Mouse (Mus musculus) forebrain, embryonic 11.5 days (tissue): Measurements from ENCODE around the gene Fam189b. TPM values are rescaled to one million over a fixed set of nuclear protein-coding genes. Genes with fewer than 3 reads are reported as not detected.

Source experiments
- ATAC-seq: fragments of 200-750 bp; cut with Nextera tagmentation; replicated peaks from 2 replicates; pipeline ENCODE4 v1.8.0; 2017; ENCODE audit warnings: moderate TSS enrichment; ENCODE audit not compliant: low FRiP score
- DNase-seq: peaks from one replicate; pipeline ENCODE4 v3.0.0-alpha.2; 2017; ENCODE audit warnings: low spot score
- H3K27ac ChIP-seq: fragments of 300-500 bp; sonication (generic); 2 replicates; pipeline ENCODE4 v1.5.1; 2014; ENCODE audit warnings: low read depth, low read length
- H3K27me3 ChIP-seq: fragments of 300-500 bp; sonication (generic); 2 replicates; pipeline ENCODE4 v1.6.1; 2014; ENCODE audit warnings: mild to moderate bottlenecking, low read length, mixed read lengths; ENCODE audit not compliant: control insufficient read depth, insufficient read depth
- H3K36me3 ChIP-seq: fragments of 300-500 bp; sonication (generic); 2 replicates; pipeline ENCODE4 v1.6.1; 2014; ENCODE audit warnings: mild to moderate bottlenecking, low read length, moderate library complexity, mixed read lengths; ENCODE audit not compliant: control insufficient read depth, insufficient read depth
- H3K4me1 ChIP-seq: fragments of 300-500 bp; sonication (generic); replicated peaks from 2 replicates; pipeline ENCODE4 v1.6.1; 2014; ENCODE audit warnings: low read length, mixed read lengths; ENCODE audit not compliant: control insufficient read depth, insufficient read depth
- H3K4me2 ChIP-seq: fragments of 300-500 bp; sonication (generic); 2 replicates; pipeline ENCODE4 v1.6.1; 2014; ENCODE audit warnings: low read depth, mild to moderate bottlenecking, low read length, moderate library complexity, mixed read lengths; ENCODE audit not compliant: severe bottlenecking
- H3K4me3 ChIP-seq: fragments of 300-500 bp; sonication (generic); 2 replicates; pipeline ENCODE4 v1.5.1; 2014; ENCODE audit warnings: low read depth, low read length
- H3K9ac ChIP-seq: fragments of 300-500 bp; sonication (generic); 2 replicates; pipeline ENCODE4 v1.6.1; 2014; ENCODE audit warnings: low read length
- H3K9me3 ChIP-seq: fragments of 300-500 bp; sonication (generic); 2 replicates; pipeline ENCODE4 v1.6.1; 2016; ENCODE audit warnings: low read length, mixed read lengths; ENCODE audit not compliant: control insufficient read depth
- WGBS: fragments of 180-500 bp; shearing (Covaris S2); extraction: QIAGEN DNeasy Blood & Tissue Kit; methylation state at CpG from one replicate; pipeline ENCODE4 v1.1.7; 2014; 5-methylcytosine and 5-hydroxymethylcytosine counted together
- polyA plus RNA-seq: library from polyadenylated mRNA; unstranded; fragments of >200 nt; fragmentation: Nextera tagmentation; extraction: Ambion mirVana; gene quantifications from 2 replicates; pipeline ENCODE4 v1.2.1, GENCODE M21; 2014

The Fam189b gene
- polyA plus RNA-seq, 1 experiment from 2014 or later: 26.3 TPM

- no peak overlapping the region for H3K4me2 ChIP-seq
- no peaks in the 10 kb centered on the region for H3K36me3 ChIP-seq
- no peaks in the 10 kb centered on the region for H3K9me3 ChIP-seq
- H3K4me1 ChIP-seq: peaks cover 21% of the 10 kb centered on the region
- no peak overlapping the region for H3K27ac ChIP-seq
- ATAC-seq: no peak
- no peak overlapping the region for H3K4me3 ChIP-seq
- no peak for DNase-seq
- no peak overlapping the region for H3K9ac ChIP-seq
- H3K27me3 ChIP-seq: no peaks in the 10 kb centered on the region
- WGBS: 63% methylated on average over 12 of the region's 12 CpGs
These were observed 5.5 kb downstream of the Fam189b start for GRCm38 (mm10) chr3:89188478-89188875.

GRCm38 (mm10) chr3:89190436-89190835 is 7.5 kb downstream of the Fam189b start:
- ATAC-seq (no peak), DNase-seq (no peak)
- H3K36me3 ChIP-seq: no peaks in the 10 kb centered on the region
- no peak overlapping the region for H3K4me2 ChIP-seq
- no peaks in the 10 kb centered on the region for H3K27me3 ChIP-seq
- H3K9me3 ChIP-seq: no peaks in the 10 kb centered on the region
- 90% methylated on average over 8 of the region's 8 CpGs for WGBS
- no peak overlapping the region for H3K27ac ChIP-seq
- H3K4me1 ChIP-seq: peaks cover 11% of the 10 kb centered on the region
- no peak overlapping the region for H3K4me3 ChIP-seq
- H3K9ac ChIP-seq: no peak overlapping the region

DNA sequence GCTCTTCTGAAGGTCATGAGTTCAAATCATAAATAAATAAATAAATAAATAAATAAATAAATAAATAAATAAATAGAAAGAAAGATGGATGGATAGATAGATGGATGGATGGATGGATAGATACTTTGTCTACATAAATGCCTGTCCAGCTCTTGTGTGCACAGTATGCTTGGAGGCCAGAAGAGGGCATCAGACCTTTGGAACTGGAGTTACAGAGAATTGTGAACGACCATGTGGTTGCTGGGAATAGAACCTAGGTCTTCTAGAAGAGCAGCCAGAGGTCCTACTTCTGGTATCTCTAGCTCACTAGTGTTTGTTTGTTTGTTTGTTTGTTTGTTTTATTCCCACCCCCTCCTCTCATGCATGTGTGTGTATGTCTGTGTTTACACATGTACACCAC is 10.4 kb downstream of the Fam189b start:
- H3K27me3 ChIP-seq: no peaks in the 10 kb centered on the region
- no peak overlapping the region for H3K4me3 ChIP-seq
- peaks cover 2% of the 10 kb centered on the region for H3K4me1 ChIP-seq
- no peak overlapping the region for H3K9ac ChIP-seq
- H3K9me3 ChIP-seq: no peaks in the 10 kb centered on the region
- DNase-seq (no peak), ATAC-seq (no peak)
- 81% methylated on average over 1 of the region's 1 CpGs for WGBS
- H3K27ac ChIP-seq: no peak overlapping the region
- H3K36me3 ChIP-seq: no peaks in the 10 kb centered on the region
- H3K4me2 ChIP-seq: no peak overlapping the region

DNA sequence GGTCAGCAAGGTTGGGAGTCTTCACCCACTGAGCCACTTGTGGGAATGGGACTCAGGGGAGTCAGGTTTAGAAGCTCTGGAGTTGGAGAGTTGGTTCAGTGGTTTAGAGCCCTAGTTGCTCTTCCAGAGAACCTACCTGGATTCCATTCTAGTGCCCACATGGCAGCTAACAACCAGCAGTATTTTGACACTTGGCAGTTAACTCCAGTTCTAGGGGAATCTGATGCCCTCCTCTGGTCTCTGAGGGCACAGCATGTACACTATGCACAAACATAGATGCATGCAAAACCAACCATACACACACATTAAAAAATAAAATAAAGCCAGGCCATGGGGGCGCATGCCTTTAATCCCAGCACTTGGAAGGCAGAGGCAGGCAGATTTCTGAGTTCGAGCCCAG is 10.9 kb downstream of the Fam189b start:
- 84% methylated on average over 2 of the region's 2 CpGs for WGBS
- Histone ChIP-seq H3K36me3 (no peaks in the 10 kb centered on the region), H3K4me2 (no peak overlapping the region), H3K9me3 (no peaks in the 10 kb centered on the region), H3K27me3 (no peaks in the 10 kb centered on the region), H3K4me1 (peaks cover 2% of the 10 kb centered on the region), H3K4me3 (no peak overlapping the region), H3K27ac (no peak overlapping the region), H3K9ac (no peak overlapping the region)
- no peak for DNase-seq
- no peak for ATAC-seq

DNA sequence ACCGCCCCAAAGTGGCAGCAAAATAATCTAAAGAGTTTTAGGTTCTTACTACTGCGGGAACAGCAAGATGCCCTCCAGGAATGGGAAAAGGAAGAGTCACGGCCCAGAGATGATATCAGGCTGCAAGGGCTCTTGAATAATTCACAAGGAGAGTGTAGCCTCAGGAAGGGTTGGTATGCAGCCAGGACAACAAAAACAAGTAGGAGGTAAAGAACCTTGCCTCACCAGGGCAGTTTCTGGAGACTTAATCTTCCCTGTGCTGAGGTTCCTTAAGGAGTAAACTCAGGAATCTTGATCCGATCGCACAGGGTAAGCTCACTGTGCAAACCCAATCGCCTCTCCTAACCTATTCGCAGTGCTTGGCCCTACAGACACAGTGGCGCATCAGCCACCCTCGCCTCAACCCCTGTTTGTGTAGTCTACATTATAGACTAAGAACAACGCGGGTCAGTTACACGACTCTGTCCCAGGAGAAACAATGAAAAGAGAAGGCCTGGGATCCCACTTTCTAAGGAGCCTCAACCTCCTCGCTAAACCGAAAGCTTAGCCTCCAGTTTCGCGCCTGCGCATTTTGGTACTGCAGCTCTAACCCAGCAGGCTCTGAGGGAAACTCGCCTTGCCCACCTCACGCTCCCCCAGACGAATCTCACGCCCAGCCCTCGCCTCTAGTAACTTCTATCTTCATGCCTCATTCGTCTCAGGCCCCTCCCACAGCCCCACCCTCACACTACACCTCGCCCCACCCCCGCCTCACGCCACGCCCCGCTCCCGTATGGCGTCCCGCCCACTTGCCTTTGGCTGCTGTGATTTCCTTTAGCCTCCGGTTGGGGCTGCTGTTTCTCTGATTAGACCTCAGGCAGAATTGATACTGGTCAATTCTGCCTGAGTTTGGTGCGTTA is 13.3 kb downstream of the Fam189b start:
- H3K36me3 ChIP-seq: no peaks in the 10 kb centered on the region
- H3K4me1 ChIP-seq: peaks cover 2% of the 10 kb centered on the region
- H3K4me3 ChIP-seq: peak overlapping the region; percentile 29
- DNase-seq (peak; percentile 97), ATAC-seq (peak; percentile 96)
- 8% methylated on average over 33 of the region's 33 CpGs for WGBS
- no peaks in the 10 kb centered on the region for H3K27me3 ChIP-seq
- peak overlapping the region; percentile 65; the same call in 1 of the 2 replicates for H3K27ac ChIP-seq
- H3K9ac ChIP-seq: peak overlapping the region; percentile 61
- H3K9me3 ChIP-seq: no peaks in the 10 kb centered on the region
- peak overlapping the region; percentile 58 for H3K4me2 ChIP-seq

DNA sequence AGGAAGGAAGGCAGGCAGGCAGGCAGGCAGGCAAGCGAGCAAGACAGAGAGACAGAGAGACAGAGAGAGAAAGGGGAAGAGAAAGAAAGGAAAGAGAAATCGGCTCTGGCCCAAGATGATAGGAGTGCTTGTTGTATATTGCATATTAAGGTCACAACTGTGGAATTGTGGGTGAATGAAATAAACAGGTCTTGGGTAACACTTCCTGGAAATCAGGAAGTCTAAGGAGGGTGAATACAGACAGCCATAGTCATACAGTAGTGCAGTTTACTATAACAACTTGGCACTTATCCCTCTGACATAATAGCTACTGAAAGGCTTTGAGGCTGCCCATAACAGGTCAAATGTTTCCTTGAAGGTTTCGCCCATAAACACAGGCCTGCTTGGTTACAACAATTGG is 16.9 kb downstream of the Fam189b start:
- ATAC-seq (no peak), DNase-seq (no peak)
- H3K27me3 ChIP-seq: no peaks in the 10 kb centered on the region
- H3K9me3 ChIP-seq: no peaks in the 10 kb centered on the region
- H3K4me1 ChIP-seq: peaks cover 6% of the 10 kb centered on the region
- H3K9ac ChIP-seq: no peak overlapping the region
- H3K27ac ChIP-seq: no peak overlapping the region
- H3K4me2 ChIP-seq: no peak overlapping the region
- no peaks in the 10 kb centered on the region for H3K36me3 ChIP-seq
- no peak overlapping the region for H3K4me3 ChIP-seq
- 86% methylated on average over 3 of the region's 3 CpGs for WGBS

- peak within 1 kb of the TSS; percentile 52 for H3K9ac ChIP-seq
These were observed 19.6 kb downstream of the Fam189b start, which contains the start of gene Gba for GRCm38 (mm10) chr3:89202253-89203141. TSS of gene Gba (plus strand) at chr3:89202928.

GRCm38 (mm10) chr3:89203142-89203514 is 20.2 kb downstream of the Fam189b start:
- WGBS: 39% methylated on average over 5 of the region's 5 CpGs
- Histone ChIP-seq H3K27me3 (no peaks in the 10 kb centered on the region), H3K4me2 (peak overlapping the region; percentile 60), H3K27ac (no peak overlapping the region), H3K9ac (peak overlapping the region; percentile 52), H3K4me1 (peaks cover 4% of the 10 kb centered on the region), H3K9me3 (no peaks in the 10 kb centered on the region), H3K4me3 (peak overlapping the region; percentile 43), H3K36me3 (no peaks in the 10 kb centered on the region; the same call in 1 of the 2 replicates)
- DNase-seq (peak; percentile 43), ATAC-seq (peak; percentile 13; the same call in 1 of the 2 replicates)

More at GRCm38 (mm10) chr3:89202253-89203141, 19.6 kb downstream of the Fam189b start, which contains the start of gene Gba:
- 29% methylated on average over 13 of the region's 13 CpGs for WGBS
- Histone ChIP-seq H3K27me3 (no peaks in the 10 kb centered on the region), H3K36me3 (no peaks in the 10 kb centered on the region; the same call in 1 of the 2 replicates), H3K27ac (no peak within 1 kb of the TSS), H3K4me3 (peak within 1 kb of the TSS; percentile 43), H3K9me3 (no peaks in the 10 kb centered on the region), H3K4me1 (peaks cover 4% of the 10 kb centered on the region), H3K4me2 (peak within 1 kb of the TSS; percentile 60)
- DNase-seq: peak; percentile 88
- peak; percentile 86 for ATAC-seq
